Mouse (Mus musculus) thymus, postnatal 25 days (tissue): Measurements from ENCODE around the gene Mavs.

Experiments
- DNase-seq: peaks from one replicate; pipeline ENCODE4 v3.0.0; 2022

The Mavs gene

DNA sequence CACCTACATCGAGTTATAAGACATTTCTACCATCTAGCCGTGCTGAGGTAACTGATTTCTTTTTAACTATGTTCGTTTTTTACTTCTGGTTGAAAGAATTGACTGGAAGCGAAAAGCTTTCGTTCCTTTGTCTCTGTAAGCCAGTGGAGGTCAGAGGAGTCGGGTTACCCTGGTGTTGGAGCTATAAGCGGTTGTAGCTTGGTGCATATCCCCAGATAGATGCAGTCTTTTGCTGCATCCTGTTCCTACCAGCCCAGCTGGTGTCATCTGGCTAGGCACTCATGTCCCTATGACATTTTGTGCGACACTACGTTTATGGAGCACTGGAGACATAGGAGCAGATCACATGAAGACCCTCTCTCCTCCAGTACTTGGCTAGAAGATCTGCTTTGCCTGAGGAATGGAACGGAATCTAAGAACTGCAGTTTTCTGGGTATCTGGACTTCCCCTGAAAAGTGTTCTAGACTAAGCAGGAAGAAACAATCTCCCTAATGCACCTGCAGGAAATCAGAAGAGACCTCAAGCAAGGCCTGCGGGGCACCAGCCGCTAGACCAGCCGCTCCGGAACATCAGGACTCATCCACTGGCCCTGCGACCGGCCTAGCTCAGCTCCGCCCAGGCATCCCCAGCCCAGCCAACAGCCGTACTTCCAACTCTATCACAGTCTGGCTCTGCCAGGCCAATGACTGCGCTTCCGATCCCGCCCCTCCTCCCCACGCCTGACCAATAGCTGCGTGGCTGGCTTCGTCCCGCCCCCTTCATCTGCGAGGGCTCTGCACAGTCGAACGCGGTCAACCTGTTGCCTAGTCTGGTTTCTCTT, at the start of gene Mavs:
TSS of gene Mavs (plus strand) at position 757 of the 820 bp plus-strand sequence.
- peak; percentile 93 for DNase-seq

DNA sequence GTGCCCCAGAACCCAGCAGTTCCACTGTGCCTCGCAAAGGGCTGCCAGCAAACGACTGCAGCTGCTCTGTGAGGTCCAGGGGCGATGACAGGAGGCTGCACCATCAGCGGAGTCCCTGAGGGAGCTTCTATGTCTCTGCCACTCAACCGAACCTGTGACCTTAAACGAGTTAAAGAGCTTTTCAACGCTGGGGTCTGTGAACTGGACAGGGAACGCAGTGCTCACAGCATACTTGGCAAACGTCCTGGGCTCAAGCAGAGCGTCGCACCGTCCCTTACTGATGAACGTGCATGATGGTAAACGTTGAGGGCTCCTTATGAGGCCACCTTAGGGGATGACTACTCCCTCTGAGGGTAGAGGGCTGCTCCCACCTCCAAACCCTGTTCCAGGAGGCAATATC, 47.5 kb upstream of the Mavs start:
- DNase-seq, result no peak

DNA sequence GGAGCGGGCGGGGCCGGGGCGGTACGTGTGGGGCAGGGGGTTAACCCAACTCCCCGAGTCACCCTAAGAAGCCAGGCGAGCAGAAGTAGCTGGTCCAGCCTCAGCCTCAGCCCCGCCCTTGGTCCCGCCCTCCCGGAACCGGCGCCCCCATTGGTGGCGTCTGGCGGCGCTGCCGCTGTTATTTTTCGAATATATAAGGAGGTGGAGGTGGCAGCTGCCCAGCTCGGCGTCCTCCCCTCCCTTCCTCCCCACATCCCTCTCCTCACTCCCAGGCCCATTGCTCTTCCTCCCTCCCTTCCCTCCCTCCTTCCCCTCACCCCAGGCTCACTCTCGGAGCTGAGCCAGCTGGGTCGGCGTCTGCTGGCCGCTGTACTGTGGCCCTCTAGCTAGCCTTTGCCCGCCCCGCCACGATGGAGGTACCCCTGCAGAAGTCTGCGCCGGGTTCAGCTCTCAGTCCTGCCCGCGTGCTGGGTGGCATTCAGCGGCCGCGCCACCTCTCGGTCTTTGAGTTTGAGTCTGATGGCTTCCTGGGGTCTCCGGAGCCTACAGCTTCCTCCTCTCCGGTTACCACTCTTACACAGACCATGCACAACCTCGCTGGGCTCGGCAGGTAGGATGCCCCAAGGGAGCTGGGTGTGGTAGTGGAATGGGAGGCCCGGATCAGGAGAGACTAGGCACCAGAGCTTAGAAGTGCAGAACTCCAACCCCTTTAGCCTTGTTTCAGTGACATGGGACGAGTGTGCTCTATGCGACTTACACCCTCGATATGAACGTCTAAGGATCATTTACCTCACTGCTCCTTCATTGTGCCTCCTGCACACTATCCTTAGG, 46.9 kb upstream of the Mavs start, which contains the start of the genes Cdc25b and Spef1:
TSS of gene Cdc25b (plus strand) at position 179 of the 831 bp plus-strand sequence.
TSS of gene Spef1 (minus strand) at position 512 of the 831 bp plus-strand sequence.
- DNase-seq, result peak; percentile 86

DNA sequence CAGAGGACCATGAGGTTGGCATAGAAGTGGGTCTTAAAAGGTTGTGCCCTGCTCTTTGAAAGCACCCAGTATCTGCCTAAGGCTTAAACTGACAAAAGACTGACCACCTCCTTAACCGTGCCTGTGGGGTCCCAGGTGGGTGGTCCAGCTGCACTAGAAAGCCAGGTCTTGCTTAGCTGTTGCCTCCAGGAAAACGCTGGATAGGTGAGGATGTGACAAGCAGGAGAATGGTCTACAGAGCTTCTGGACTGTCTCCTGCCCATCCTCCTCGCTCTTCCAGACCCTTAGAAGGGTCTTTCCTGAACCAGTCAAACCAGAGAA, 46.3 kb upstream of the Mavs start:
- no peak for DNase-seq

DNA sequence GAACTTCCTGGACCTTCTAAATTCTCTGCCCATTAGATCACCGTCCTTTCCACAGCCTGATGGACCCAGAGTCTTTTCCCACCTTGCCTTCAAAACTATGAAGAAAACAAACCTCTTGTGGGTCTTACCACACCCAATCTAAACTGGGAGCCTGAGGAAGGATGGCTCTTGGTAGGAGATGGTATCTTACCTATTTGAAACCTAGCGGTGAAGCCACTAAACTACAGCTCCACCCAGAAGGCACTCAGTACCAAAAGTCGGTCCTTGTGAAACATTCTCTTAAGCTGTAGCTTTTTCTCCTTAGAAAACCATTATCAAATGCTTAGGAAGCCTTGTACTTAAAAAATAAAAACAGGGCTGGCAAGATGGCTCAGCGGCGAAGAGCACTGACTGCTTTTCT, 45.6 kb upstream of the Mavs start:
- no peak for DNase-seq

DNA sequence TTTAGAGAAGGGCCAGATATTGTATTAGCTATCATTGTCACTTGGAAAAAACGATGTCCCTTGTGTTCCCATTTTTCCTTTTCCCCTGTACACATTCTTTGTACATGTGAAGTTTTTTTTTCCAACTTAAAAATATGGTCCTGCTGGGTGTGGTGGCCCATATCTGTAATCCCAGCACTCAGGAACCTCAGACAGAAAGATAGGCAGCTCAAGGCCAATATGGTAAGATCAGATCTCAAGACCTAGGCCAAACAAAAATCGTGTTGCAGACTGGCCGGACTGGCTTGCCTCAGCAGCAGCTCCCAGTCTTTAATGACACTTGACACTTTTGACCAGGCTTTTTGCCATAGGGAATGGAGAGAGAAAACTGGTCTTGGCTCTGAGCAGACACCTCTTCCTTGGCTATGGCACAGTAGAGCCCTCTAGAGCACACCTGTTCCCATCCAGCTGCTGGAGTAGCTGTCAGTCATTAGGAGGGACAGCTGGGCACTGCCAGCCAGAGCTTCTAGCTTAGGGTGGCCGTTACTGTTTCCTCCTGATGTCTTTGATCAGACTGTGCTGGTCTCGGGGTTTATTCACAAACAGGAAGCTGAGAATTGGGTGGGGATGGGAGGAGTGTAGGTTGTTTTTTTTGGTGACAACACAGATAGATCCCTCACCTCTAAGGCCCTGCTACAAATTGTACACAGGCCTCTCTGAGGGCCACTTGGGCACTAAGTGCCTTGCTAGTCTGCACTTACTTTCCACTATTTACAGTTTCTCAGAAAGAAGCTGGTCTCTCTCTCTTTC, 44.1 kb upstream of the Mavs start:
- DNase-seq, result no peak

DNA sequence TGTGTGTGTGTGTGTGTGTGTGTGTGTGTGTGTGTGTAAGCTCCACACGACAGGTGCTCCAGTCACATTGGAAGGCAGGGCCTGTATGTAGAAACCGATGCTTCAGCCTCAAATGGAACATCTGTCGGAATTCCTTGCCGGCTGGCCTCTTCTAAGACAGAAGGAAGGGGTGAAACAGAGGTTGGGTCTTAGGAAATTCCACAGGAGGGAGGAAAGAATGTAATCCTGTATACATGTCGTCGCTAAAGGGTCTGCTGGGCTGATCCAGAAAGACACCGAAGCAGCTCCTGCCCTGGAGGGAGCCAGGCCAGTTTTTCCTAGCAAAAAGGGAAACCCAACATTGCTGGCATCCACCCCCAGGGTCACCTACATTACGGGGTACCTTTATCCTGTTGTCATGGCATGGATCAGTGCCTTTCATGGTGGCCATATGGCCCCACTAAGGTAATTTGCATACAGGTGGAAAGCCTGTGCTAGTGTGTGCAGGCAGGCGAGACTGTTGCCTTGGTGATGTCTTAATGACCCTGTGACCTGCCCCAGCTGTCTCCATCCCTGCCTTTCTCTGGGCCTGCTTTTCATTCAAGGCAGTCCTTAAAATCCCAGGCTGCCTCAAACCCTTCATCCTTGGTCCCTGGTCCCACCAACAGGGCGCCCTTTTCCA, 43.4 kb upstream of the Mavs start:
- DNase-seq, result no peak

DNA sequence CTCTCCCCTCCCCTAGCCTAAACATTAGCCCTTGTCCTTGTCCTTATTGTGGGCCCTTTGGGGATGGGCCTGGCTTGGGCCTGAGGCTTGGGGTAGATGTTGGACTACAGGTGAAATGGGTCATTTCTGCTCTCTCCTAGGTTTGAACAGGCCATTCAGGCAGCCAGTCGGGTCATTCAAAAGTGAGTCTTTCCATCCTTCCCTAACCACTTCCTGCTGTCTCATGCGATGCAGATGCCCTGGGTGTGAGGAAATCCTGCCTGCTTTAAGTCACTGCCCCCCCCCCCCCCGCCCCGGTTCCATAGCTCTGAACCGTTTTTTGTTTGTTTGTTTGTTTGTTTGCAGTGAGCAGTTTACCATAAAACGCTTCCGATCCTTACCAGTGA, 42.9 kb upstream of the Mavs start:
- DNase-seq, result no peak

DNA sequence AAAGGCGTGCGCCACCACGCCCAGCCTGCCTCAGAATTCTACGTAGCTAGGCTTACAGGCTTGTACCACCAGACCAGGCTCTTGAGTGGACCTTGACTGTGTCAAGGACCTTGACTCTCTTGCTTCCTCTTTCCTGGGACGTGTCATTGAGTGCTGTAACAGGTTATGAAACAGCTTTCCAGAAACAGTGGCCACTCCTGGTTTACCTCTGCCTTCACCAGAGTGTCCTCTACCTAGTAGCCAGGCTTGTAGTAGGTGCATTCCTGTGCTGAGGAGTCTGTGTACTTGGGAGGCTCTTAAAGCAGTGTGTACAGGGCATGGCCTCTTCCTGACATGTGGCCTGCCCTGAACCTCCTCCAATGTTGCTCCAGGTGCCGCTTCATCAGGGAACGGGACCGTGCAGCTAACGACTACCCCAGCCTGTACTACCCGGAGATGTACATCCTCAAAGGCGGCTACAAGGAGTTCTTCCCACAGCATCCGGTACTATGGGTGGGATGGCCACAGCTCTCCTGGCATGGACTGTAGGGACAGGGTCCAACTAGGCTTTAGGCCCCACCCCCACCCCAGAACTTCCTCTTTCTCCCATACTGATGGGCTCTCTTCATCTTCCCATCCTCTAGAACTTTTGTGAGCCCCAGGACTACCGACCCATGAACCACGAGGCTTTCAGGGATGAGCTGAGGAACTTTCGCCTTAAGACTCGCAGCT, 37.1 kb upstream of the Mavs start:
- DNase-seq, result no peak

DNA sequence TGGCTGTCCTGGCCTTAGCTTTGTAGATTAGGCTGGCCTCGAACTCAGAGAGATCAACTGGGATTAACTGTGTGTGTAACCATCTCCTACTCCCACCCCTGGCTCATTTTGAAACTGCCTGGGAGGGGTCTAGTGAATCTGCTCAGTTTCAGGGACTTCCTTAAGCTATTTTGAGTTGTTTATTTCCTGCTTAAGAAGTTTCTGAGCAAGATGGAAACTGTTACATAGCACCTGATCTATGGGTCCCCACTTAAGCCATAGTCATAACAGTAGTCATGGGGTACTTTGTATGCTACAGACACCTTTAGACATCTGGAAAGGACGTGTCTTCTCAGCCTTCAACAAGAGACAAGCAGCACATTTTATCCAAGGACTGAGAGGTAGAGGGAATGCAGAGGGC, 33.2 kb upstream of the Mavs start:
- no peak for DNase-seq

DNA sequence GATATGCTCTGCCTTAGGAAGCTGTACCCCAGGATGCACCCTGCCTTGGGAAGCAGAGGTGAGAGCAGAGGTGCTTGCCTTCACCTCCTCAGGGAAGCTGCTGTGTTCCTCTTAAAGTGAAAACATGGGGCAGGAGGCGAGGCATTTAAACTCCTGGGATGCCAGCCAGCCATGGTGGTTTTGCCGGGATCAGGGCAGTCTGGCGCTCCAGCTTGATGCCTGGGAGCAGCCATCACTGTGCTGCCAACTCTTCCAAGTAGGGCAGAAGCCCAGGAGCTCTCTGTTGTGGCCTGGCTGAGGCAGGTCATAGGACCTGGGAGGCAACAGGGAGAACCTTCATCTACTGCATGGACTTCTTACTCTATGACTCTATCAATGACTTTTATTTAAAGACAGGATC, 32.6 kb upstream of the Mavs start:
- DNase-seq, result no peak

DNA sequence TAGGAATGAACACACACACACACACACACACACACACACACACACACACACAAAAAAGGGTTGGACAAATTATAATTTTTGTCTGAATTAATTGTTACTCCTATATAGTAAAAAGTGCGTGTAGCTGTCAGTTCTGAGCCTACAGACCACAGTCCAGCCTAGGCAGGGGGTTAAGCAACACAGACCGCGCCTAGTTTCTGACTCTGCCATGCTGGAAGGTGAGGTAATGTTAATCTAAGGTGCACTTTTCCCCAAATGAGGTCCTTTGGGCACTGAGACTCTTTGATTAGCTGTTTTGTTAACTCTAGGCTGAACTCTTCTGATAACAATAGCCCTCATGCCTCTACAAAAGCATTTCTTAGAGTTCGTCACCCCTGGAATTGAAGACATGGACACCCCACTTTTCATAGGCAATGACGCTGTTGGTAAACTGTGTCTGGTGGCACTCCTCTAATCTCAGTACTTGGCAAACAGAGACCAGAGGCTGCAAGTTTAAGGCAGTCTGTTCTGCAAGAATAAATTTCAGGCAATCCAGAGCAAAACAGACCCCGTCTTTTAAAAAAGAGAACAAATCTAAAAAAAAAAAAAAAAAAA, 29.9 kb upstream of the Mavs start:
- no peak for DNase-seq

DNA sequence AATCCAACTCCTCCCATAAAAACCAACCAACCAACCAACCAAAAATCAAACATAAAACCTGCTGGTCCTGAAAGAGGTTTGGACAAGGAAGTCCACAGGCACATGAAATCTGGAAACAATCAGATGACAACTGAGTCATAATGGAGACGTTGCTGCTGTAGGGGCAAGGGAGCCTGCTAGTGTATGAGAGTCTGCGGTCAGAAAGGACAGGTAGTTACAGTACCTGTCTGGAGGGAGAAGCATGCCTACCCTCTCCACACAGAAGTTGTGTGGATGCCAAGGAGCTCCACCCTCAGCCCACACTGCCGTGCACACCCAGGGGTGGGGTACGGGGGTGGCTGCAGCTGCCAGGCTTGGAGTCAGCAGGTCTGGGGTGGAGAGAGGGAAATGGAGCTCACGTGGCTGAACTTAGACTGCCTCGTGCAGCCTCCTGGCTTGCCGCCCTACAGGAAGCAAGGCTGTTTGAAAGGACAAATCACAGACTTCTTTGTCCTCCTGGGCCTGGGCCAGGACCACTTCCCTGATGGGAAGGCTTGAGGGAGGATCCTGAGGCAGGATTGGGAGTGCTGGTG, 29.4 kb upstream of the Mavs start:
- peak; percentile 24 for DNase-seq

DNA sequence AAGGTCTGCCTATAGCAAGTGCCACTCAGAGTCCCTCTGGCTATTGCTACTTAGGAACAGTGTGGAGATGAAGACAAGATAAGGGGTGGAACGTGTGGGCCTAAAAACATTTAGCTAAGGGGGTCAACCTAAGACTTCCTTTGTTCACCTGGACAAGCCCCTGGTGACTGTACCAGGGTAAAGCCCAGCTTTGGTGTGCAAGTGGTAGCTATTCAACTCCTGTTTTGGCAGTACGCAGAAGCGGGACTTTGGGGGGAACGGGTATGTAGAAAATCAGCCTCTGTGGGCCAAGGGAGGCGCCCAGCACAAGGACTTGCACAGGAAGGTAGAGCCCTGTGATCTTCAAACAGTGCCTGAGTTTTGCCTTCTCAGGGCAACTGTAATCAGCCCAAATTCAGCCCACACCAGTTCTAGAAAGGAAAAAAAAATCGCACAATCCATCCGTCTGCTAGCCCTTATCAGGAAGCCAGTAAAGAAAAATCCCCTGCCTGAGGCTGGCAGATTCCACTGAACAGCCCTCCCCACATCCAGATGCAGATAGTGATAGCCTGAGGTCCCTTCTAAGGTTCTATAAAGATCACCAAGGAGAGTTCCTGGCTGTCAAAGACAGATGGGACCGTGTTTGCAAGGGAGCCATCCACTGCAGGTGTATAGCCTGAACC, 28.2 kb upstream of the Mavs start:
- DNase-seq, result no peak

DNA sequence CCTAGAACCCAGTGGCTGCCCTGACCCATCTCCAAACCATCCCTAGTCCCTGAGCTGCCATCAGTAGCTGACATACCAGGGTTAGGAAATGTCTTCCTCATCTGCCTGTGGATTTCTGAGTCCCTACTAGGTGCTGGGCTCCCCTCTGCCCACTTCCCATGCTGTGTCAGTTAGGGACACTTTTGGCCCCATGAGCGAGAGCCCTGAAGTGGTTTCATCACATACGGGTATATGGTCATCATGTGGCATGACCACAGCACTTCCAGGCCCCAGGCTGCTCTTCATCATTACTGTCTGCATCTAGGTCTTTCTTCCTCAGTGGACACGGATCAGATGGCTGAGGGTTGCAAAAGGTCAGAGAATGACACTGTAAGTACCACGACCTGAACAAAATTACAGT, 27.1 kb upstream of the Mavs start, which contains the start of gene Ap5s1:
TSS of gene Ap5s1 (plus strand) at position 301 of the 400 bp plus-strand sequence.
- DNase-seq, result no peak

DNA sequence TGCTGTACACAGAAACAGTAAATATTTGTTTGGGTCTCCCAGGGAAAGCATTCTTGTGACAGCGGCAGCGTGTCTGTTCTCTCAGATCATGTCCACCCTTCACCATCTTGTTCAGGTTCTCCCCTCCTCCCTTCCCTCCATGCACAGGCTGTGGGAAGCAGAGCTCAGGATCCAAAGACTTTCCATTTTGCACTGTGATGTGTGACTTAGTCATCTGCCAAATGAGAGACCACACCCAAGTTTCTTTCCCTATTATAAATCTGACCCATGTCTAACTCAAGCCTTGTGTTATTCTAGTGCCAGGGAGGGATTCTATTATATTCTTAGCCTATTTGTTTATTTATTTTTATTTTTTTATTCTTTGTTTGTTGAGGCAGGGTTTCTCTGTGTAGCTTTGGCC, 25.5 kb upstream of the Mavs start:
- no peak for DNase-seq

DNA sequence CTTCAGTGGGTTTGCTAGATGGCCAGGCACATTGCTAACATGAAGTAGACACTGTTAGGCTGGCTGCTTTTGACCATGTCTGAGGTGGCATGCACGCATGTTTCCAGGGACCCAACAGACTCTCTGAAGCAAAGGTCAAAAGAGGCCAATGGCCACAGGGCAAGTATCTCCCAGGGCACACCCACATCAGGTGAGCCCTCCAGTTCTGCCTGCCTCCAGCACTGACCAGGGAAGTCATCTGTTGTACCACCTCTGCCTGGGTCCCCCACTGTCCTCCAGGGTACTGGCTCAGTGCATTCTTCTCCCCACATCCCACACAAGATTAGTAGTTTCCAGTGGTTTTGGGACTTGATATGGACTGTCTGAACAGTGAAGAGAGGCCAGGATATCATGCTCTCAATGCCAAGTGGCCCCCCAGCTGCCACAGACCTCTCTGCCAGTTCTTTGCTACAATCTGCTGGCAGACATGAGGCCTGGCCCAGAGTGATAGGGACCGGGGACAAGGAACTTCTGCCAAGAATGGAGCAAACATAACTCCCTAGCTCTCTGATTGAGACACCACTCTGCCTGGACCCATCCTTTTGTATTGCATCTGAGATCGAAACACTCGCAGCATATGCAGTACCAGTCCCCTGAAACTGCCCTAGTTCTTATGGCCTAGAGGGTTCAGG, 24.6 kb upstream of the Mavs start:
- DNase-seq, result no peak

DNA sequence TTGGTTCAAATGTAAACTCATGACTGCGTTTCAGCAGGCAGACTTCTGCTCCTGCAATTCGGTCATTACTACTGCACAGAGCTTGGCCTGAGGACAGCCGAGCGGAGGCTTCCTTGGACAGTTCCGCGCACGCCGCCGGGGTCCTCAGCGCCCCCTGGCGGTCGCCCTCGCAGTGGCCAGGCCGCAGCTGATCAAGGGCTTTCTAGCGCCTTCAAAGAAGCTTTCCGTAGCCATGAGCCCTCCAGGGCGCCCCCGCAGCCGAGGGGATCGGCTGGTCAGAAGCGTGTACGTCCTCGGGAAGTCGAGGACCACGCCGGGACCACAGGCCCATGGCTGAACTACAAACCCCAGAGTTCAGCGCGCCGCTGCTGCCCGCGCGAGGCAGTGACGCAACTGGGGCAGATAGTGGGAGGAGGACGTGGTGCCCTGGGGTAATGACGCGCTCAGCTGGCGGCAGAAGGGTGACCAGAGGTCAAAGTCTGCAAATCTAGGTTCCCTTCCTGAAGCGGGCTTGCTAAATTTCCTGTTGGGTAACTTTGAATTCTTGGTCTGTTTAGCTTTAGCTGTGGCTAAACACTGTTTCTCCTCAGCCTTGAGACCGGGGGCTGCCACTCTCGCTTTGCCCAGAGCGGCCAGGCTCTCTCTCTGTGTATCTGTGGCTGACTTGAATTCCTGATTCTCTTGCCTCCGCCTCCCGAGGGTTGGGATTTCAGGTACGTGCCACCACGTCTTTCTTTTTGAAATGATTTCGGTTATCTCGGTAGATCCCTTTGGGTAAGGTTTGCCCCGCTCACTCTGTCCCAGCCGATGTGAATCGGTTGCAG, 23.7 kb upstream of the Mavs start:
- peak; percentile 93 for DNase-seq

DNA sequence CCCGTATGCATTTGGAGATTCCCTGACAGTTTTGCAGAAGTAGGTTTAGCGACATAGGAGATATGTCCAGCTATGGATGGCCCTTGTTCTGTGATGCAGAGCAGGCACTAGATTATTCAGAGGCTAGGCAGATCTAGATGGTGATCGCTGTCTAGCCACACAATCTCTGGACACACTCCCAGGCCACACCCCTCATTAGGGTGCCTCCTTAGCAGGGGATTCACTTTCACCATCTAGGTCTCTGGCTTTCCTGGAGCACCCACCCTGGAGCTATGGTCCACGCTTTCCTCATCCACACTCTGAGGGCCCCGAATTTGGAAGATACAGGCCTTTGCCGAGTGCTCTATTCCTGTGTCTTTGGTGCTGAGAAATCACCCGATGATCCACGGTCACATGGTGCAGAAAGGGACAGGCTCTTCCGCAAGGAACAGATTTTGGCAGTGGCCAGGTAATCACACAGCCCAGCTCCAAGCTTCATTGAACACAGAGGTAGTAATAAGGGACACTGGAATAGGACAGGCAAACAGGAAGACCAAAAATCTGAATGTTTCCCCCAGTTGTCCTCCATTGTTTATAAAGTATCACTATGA, 22.7 kb upstream of the Mavs start:
- no peak for DNase-seq
